Mouse (Mus musculus) bone marrow macrophage, adult 2 months (primary cell): ENCODE measurements around the gene Alg5. TPM values are rescaled to one million over a fixed set of nuclear protein-coding genes. Genes with fewer than 3 reads are reported as not detected.
"Not testable (repeated sequence)": the region's sequence is repeated elsewhere in the genome, so short reads cannot be mapped to it uniquely, and the experiment has no call there.

Experiments used
- H3K27ac ChIP-seq: 2 replicates; pipeline ENCODE4 v1.5.1; 2012; ENCODE audit warnings: low read depth, low read length; ENCODE audit not compliant: insufficient read depth
- H3K4me1 ChIP-seq: 2 replicates; pipeline ENCODE4 v1.6.1; 2012; ENCODE audit warnings: low read length; ENCODE audit not compliant: control insufficient read depth, insufficient read depth
- H3K4me3 ChIP-seq: 2 replicates; pipeline ENCODE4 v1.5.1; 2012; ENCODE audit warnings: mild to moderate bottlenecking, low read length, moderate library complexity; ENCODE audit not compliant: insufficient read depth
- CTCF ChIP-seq: IDR thresholded peaks from 2 replicates; pipeline ENCODE4 v1.5.1; 2012; ENCODE audit warnings: low read depth, mild to moderate bottlenecking, low read length, moderate library complexity
- POLR2A ChIP-seq: IDR thresholded peaks from 2 replicates; pipeline ENCODE4 v1.6.1; 2012; ENCODE audit warnings: mild to moderate bottlenecking, low read depth, low read length, borderline replicate concordance
- polyA plus RNA-seq: library from polyadenylated mRNA; stranded (reverse); fragments of >200 nt; gene quantifications from 2 replicates; pipeline ENCODE4 v1.2.4, GENCODE M21; 2012; ENCODE audit not compliant: missing spikeins, insufficient read depth, insufficient read length

Alg5 gene
- 33.2 and 35.5 TPM in 2 replicates for polyA plus RNA-seq

DNA sequence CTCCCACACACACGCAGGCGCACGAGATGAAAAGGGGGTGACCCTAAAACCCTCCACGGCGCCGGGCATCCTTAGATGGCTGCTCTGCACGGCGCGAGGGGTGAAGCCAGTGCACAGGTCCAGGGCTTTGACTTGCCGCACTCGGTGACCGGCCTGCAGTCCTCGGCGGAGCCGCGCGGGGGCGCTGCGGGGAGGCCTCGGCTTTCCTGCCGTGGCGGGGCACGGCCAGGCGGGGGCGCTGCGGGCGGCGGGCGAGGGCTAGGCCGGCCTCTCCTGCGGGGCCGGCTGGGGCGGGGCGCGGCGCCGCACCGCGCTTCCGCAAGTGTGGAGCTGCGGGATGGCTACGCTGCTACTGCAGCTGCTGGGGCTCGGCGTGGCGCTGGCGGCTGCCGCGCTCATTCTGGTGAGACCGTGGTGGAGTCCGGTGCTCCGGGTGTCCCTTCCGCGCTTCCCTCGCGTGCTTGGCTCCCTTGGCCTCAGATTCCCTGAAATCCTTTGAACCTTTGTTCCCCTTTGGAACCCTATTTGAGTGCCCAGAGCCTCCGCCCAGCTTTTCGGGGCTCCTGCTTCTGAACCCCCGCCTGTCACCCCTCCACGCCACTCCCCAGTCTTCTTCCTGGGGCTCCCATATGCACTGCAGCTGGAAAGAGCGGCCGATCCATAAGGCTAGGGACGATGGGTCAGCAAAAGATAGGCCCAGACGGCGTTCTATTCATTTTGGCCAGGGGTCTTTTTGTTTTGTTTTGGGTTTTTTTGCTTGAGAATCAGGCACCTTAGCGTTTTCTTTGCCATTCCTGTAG is at the start of gene Alg5, which contains the start of gene Exosc8:
Alg5 (plus strand) TSS at position 293 of the 800 bp plus-strand sequence.
Exosc8 (minus strand) TSS at position 147 of the 800 bp plus-strand sequence.
- peak; percentile 95 for TF ChIP-seq CTCF
- TF ChIP-seq POLR2A, result 0 out of 2 replicates have a peak, but pooled peaks have one; percentile 4
- H3K27ac ChIP-seq, result peak within 1 kb of the TSS; percentile 97

DNA sequence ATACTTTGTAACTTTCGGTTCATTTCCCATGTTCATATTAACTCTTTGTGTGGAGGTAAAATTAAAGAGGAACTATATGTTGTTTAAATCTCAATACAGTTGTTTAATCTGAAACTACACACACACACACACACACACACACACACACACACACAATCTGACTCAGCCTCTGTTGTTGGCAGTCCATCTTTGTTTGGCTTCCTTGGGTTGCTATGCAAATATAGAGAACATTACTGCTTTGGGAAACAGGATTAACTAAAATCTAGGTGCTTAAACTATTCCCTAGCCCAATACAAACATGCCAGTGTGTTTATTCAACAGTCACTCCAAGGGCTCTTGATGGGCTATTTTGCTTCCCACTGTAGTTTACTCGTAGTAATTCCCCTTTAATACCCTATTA is 48.1 kb upstream of the Alg5 start:
- TF ChIP-seq POLR2A (no peak), CTCF (no peak)
- Histone ChIP-seq H3K27ac (no peak overlapping the region), H3K4me3 (no peak overlapping the region), H3K4me1 (peaks cover 6% of the 10 kb centered on the region)

More for the DNA sequence above, at the start of gene Alg5, which contains the start of gene Exosc8:
- peak within 1 kb of the TSS; percentile 75 for H3K4me3 ChIP-seq
- H3K4me1 ChIP-seq, result peaks cover 15% of the 10 kb centered on the region

DNA sequence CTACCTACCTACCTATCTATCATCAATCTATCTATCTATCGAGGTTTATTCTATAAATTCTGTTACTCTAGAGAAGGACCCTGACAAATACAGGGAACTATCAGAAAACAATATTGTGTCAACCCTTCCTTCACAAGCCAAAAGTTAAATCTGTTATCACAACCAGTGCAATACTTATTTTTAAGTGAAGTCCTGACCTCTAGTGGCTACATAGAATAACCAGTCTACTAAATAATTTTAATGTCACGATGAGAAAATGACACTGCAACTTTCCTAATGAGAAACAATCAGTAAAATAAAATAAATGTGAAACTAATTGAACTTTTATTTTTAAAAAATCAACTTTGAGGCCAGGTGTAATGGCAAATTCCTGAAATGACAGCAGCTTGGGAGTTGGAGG is 46.2 kb upstream of the Alg5 start:
- H3K4me1 ChIP-seq, result no peaks in the 10 kb centered on the region
- TF ChIP-seq CTCF (no peak), POLR2A (no peak)
- no peak overlapping the region for H3K27ac ChIP-seq
- H3K4me3 ChIP-seq, result no peak overlapping the region

DNA sequence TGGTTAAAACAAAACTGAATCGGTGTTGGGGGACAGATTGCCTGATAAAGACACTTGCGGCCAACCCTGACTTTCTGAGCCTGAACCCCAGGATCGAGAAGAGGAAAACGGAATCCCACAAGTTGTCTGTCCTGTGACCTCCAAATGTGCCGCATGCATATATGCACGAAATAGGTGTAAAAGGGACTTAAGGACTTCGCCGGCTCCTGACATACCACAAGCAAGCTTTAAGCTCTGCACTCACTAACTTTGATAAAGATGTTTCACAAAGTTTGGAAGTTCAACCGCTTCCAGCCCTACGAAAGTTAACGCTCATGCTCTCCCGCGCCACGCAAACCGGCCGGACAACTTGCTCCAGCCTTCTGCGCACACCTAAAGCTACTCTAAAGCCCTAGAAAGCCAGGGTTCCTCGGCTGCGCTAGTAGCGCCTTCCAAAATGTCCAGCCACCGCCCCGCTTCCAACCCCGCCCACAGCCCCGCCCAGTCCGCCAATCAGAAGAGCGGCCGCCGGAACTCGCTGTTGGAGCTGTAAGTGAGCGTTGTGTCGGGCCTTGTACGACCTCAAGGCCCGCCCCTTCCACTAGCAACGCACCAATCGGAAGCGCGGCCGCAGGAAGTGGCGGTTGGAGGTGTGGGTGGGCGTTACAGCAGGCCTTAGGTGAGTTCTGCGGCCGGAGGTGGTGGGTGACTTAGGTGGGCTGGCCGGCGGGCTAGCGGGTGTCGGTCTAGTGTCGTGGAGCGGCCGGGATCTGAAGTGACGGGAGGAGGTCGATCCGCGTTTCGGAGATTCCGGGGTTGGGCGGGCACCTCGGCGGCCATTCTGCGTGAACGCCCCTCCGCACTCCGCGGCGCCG is 42.9 kb upstream of the Alg5 start, which contains the start of gene Supt20:
Supt20 (plus strand) TSS at position 606 of the 854 bp plus-strand sequence.
- H3K4me1 ChIP-seq, result no peaks in the 10 kb centered on the region
- H3K4me3 ChIP-seq, result peak within 1 kb of the TSS; percentile 73
- peak within 1 kb of the TSS; percentile 73 for H3K27ac ChIP-seq
- TF ChIP-seq CTCF (no peak), POLR2A (no peak)

DNA sequence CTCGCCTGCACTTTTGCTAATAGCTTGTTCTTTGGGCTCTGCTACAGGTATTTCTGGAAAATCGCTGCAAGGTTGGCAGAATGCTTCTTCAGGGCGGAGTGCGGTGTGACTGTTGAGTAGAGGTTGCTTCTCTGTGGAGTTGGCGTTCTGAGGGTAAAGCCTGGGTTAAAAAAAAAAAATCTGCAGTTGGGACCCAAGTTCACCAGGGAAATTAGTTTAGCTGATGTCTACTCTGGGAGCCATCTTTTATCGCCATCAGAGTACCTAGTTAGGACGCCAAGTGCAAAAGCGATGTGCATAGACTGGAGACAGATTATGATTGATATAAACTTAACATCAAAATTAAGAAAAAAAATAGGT is 42.3 kb upstream of the Alg5 start:
- H3K4me3 ChIP-seq, result peak overlapping the region; percentile 73
- peak overlapping the region; percentile 73 for H3K27ac ChIP-seq
- TF ChIP-seq CTCF (no peak), POLR2A (no peak)
- H3K4me1 ChIP-seq, result no peaks in the 10 kb centered on the region

DNA sequence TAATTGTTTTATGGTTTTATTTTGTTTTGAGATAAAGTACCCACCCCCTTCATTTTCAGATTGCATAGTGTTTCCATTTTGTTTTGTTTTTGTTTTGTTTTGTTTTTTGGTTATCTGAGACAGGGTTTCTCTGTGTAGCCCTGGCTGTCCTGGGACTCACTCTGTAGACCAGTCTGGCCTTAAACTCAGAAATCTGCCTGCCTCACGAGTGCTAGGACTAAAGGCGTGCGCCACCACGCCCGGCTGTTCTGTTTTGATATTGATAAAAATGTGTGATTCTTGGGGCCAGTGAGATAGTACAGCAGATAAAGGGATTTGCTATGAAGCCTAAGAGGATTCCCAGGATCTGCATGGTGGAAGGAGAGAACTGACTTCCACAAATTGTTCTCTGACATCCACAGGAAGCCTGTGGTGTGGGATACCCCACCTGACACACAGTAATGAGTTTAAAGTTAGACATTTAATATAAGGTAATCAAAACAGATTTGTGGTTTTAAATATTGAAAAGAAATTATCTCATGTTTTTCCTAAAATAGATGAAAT is 35.5 kb upstream of the Alg5 start:
- Histone ChIP-seq H3K4me1 (no peaks in the 10 kb centered on the region), H3K4me3 (no peak overlapping the region), H3K27ac (no peak overlapping the region)
- no peak for TF ChIP-seq POLR2A
- TF ChIP-seq CTCF, result no peak

DNA sequence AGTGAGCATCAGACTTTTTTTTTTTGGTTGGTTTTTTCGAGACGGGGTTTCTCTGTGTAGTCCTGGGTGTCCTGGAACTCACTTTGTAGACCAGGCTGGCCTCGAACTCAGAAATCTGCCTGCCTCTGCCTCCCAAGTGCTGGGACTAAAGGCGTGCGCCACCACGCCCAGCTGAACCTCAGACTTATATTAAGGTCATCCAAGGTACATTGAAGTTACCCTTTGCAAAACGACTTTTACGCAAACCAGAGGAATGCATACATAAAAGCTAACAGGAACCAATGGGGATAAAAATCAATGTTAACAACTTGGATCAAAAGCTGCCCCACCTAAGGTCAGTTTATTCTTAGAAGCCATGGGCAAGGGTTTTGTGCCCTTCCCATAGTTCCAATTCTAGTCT is 31.2 kb upstream of the Alg5 start:
- H3K27ac ChIP-seq, H3K4me3 ChIP-seq, H3K4me1 ChIP-seq: not testable (repeated sequence)

DNA sequence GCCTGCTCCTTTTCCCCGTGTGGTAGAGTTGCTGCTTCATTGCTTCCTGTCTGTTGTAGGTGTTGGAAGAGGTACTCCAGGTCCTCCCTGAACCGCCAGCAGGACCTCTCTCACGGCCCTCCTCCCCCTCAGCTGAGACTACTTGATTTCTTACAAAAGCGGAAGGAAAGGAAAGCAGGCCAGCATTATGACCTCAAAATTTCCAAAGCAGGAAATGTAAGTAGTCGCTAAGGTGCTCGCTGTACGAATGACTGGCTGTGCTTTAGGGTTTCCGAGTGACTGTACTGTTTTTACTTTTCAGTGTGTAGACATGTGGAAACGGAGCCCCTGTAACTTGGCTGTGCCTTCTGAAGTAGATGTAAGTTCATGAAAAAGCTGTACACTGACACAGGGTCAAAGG is 26.4 kb upstream of the Alg5 start:
- TF ChIP-seq CTCF, result no peak
- TF ChIP-seq POLR2A, result no peak
- no peaks in the 10 kb centered on the region for H3K4me1 ChIP-seq
- no peak overlapping the region for H3K4me3 ChIP-seq
- peak overlapping the region; percentile 43; the same call in 1 of the 2 replicates for H3K27ac ChIP-seq

DNA sequence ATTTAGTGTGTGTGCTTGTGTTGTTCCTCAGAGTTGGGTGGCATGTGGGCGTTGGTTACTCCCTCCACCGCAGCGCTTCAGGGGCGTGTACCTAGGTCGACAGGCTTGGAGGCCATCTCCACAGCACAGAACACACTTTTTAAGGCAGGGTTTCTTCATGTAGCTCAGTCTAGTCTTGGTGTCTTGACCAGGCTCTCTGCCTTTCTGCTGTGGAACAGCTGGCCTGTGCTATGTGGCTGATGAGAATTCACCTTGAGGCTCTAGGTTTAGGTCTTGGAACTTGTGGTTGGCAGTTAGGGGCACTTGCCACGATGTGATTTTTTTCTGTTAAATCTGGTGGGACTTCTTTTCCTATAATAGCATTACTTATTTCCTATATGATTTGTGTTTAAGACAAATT is 21.1 kb upstream of the Alg5 start, which contains the start of gene Gm21958:
Gm21958 (minus strand) TSS at position 101 of the 400 bp plus-strand sequence.
- H3K4me3 ChIP-seq, result no peak within 1 kb of the TSS
- TF ChIP-seq CTCF (no peak), POLR2A (no peak)
- no peak within 1 kb of the TSS for H3K27ac ChIP-seq
- peaks cover 4% of the 10 kb centered on the region for H3K4me1 ChIP-seq

DNA sequence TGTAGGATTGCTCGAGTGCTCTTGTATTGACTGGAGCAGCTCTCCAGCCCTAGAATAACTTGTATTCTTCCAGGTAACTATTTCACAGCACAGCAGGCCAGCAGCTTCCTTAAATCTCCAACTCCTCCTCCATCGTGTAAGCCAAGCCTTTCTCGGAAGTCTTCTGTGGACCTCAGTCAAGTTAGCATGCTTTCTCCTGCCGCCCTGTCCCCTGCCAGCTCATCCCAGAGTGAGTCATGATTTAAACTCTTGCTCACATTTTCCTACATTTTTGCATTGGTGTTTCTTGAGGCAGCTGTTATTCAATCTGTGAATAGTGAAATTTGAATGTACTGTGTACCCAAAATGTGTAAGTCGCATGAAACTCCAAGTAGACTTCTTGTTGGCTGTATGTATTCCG is 19.9 kb upstream of the Alg5 start:
- TF ChIP-seq CTCF (no peak), POLR2A (no peak)
- H3K4me1 ChIP-seq, result peaks cover 5% of the 10 kb centered on the region
- H3K27ac ChIP-seq, result no peak overlapping the region
- H3K4me3 ChIP-seq, result no peak overlapping the region
